Mouse (Mus musculus) monocyte, adult 2 months (primary cell): ENCODE measurements around the gene Nek6.
A peak's percentile ranks its signal among the peaks of the same experiment; 100 is the strongest.

Source experiments
- DNase-seq, 2 experiments: peaks; one replicate each; pipeline ENCODE4 v3.0.0; 2022; ENCODE audit warnings: low spot score in 2 of 2, low read depth in 1 of 2

The Nek6 gene

DNA sequence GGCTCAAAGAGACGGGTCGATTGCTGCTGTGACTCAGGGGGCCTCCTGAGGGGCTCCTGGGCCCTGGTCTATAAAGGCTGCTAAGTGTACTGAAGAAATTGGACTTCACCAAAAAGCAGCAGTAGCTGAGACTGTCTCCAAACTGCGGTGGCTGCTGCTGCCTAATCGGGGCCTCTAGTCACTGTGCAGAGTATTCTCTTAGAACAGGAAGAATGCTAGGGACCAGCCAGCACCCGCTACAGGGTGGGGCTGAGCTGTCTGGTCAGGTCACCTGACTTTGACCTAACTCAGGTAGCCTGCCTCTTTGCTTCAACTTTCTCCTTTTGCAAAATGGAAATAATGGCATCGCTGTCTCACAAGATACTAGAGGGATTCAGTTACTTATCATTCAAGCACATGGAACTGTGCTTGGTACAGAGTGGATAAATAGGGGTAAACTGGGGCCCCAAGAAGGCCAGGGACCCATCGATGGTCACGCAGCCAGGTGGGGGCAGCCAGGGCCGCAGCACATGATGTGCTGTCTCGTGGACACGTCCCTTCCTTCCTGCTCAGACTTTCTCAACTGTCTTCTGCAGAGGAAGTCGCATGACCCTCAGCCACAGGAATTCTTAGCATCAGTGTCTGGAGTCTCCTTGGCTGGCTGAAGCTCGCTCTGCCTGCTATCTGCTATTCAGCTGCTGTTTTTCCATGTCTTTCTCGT lies 24.2 kb downstream of the Nek6 start:
- no peak for DNase-seq

DNA sequence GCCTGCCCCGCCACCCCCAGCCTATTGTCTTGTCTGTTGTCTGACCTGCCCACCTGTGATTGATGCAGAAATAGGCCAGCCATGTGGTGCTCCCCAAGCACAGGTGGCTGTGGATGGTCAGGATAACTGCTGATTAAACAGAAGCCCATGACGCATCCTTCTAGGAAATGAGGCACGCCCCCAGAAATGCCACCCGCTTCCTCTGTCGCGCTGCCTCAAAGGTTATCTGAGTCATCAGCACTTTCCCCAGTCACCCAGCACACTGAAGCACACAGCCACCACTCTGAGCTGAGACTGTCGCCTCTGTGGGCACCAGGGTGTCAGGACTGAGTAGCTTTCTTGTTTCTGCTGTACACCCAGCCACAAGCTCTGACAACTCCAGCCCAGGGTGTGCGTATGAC lies 24.9 kb downstream of the Nek6 start:
- DNase-seq, result peak; percentile 54 to 63

DNA sequence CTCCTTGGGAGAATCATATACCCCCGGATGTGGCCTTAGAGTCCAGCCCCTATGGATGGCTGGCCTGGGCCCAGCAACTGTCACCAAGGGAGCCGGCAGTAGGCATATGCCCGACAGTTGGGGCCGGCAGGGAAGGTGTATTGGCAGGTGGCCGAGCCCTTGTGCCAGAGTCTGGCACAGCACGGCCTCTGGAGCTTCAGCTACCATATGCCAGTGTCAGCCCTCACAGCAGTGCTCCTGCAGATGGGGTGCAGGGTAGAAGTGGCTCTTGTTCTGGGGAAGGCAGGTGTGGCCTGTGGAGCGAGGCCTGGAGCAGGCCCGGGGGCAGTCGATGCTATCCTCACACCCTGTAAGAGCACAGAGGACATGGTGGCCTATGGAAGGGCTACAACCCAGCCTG lies 28.2 kb downstream of the Nek6 start:
- no peak for DNase-seq

DNA sequence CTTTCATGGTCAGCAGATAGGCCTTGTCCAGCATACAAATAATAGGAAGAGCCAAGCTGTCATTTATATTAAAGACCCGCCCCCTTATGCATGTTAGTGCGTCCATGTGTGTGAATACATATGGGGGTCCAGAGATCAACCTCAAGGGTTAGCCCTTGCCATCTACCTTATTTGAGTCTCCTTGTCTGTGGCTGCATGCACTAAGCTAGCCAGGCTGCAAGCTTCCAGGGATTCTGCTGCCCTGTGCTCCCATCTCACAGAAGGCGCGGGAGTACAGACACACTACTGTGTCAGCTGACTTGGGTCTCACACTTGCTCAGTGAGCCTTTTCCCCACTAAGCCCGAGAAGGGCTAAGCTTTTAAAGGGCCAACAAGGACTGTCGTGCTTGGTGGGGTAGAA lies 29.2 kb downstream of the Nek6 start:
- no peak for DNase-seq

DNA sequence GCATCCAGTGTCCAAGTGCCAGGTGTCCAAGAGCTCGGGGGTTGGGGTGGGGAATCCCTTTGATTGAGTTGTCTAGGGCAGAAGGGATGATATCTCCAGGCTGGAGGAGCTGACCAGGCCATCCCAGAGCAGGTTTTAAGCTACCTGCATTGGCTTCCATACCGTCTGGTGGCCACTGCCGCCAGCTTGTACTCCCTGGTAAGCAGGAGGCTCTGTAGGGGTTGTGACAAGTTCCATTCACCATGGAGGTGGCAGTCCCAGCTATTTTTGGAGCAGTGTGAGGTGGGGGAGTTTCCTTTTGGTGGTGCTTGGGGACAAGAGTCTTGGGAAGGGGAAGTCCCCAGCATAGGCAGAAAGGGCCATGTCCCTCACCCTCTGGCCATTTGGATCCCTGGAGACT lies 29.7 kb downstream of the Nek6 start:
- DNase-seq, result no peak

DNA sequence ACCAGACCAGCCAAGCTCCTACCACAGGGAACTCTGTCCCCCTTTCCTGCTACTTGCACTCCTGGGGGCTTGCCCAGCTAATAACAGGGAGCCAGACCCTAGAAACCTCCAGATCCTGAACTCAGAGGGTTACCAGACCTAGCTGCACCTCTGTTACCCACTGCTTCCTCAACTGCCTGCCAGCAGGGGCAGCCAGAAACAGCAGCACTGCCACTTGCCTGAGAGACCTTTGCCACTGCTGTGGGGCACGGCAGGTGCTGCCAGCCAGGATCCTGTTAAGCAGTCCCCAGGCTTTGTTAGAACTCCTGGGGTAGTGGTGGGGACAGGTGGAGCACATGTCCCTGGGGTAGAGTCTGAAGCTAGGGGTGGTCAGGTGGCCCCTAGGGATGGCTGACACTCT lies 30.1 kb downstream of the Nek6 start:
- DNase-seq, result no peak

DNA sequence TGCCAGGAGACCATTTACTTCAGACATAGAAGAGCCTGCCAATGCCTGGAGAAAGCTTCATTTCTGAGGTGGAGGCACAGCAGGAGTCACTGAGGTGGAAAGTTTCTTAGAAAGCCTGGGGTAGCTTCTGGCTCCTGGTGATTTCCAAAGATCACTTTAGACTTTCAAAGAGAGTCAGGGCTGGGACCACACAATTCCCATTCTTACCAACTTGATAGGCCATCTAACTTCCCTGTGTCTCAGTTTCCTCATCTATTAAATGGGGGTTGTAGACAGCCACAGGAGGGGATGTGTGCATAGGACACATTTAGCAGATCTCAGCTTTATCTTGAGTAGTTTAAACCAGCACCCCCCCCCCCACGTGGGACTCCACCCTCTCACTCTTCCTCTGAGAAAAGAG lies 30.9 kb downstream of the Nek6 start:
- no peak for DNase-seq

DNA sequence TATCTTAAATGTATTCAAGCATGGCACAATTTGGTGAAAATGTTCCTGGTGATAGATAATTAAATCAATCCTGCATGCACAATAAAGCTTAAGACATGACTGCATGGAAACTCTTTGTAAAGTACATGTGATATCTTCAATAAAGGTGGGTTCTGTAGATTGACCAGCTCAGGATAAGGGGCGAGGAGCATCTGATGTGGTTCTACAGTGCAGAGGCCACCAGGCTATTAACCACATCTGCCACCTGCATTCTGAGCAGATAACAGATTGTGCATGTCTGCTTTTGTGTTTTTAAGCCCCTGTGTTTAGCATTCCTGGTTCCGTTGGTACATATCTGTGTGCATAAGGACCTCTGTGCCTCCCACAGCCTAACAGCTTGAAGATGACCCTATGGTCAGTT lies 31.7 kb downstream of the Nek6 start:
- DNase-seq, result no peak

DNA sequence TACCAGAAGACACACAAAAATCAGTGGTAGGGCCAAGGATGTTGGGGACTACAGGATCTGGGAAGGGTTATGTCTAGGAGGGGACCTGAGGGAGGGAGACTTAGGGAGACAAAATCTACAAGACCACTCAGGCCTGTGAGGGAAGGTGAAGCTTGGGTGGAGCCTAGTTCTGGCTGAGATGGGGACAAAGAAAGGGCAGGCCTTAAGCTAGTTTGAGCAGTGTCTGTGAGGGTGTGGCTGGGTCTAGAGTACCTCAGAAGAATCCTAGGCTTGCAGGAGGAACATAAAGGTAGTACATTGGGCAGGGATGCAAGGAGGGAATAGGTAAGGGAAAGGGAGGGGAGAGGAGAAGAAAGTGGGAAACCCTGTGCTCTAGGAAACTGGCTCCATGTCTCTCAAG lies 32.9 kb downstream of the Nek6 start:
- DNase-seq, result no peak

DNA sequence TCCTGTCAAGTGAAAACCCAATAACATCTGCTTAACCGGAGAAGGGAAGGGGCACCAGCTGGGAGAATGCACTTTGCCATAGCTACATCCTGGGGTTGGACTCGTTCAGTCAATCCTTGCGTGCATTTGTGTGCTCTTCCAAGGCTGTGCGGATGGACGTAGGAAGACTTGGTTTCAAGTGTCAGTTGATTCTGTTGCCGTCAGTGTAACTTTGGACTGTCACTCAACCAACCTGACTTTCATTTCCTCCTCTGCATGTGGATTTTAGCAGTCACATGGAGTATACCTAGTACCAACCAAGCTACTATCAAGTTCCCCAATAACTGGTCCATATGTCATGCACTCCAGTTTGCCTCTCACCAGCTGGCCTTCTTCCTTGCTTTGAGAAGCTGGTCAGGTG lies 33.5 kb downstream of the Nek6 start:
- no peak for DNase-seq

DNA sequence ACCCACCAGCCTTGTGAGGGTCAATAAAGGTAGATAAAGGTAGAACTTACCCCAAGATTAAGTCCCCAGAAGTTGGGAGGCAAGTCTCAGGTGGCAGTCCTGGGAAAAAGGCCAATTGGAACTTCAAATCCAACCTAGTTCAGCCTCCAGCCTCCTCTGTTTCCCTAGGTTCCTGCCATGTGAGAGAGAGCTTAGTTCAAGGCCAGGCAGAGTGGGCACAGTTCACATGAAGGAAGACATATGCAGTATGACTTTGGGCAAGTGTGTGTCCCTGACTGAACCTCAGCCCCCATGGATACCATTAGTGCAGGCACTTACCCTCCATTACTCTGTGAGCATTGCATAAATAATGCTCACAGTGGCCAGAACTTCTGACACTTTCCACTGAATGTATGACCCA lies 34.3 kb downstream of the Nek6 start:
- no peak for DNase-seq

DNA sequence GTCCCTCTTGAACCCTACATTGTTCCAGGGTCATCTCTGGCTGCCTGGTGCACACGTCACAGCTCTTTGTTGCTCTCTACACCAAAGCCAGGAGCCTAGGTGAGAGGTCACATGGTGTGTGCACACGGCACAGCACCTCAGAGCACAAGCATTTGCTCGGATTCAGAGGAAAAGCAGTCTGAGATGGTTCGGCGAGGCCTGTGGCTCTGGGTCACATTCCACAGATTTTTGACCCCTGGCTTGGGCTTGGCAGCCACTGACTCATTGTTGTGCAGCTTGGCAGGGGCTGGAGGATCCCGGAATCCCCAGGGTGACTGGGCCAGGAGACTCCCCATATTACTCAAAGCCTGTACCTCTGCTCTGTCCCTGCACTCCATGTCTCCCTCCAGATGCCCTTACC lies 34.8 kb downstream of the Nek6 start:
- no peak for DNase-seq

DNA sequence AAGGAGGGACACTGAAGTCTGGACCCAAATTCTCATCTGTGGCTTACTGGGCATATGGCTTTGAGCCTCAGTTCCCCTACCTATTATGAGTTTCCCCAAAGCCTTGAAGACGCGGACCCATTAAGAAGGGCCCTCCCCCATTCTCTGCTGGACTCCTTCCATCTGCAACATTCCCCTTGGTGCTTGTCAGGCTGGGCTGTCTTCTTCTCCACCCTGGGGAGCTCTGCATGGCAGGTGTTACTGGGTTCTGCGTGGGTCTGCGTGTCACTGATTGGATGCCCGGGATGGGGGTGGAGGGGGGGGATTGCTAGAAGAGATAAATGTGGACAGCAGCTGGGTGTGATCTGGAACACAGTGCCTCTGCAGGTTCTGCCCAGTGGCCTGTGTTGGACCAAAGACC lies 35.3 kb downstream of the Nek6 start:
- no peak for DNase-seq

DNA sequence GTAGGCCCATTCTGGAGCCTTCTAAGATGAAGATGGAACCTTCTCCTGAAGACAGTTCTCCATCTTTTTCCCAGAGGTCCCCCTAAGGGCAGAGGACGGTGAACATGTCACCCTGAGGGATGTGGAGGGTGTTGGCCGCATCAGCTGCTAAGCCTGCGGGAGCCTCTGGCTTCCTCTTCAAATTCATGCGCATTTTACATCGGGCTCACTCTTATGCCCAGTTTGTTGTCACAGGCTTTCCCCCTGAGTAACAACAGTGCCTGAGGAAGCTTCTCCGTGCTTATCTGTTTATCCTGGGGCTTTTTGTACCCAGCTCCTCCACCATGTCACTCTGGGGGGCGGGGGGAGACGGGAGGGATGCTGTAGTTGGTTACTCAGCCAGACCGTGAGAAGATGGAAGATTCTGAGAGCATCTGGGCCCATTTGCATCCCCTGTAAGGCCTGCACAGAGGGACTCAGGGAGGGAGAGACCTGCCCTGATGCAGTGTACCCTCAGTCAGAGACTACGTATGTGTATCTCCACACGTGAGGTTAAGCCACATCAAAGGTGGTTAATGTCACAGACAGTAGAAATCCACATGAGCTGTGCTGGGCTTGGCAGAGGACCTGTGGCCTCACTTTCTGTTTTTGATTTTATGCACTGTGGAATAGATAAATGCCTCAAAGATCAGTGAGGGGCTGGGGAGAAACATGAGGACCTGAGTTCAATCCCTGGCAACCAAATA lies 36.5 kb downstream of the Nek6 start:
- no peak for DNase-seq

DNA sequence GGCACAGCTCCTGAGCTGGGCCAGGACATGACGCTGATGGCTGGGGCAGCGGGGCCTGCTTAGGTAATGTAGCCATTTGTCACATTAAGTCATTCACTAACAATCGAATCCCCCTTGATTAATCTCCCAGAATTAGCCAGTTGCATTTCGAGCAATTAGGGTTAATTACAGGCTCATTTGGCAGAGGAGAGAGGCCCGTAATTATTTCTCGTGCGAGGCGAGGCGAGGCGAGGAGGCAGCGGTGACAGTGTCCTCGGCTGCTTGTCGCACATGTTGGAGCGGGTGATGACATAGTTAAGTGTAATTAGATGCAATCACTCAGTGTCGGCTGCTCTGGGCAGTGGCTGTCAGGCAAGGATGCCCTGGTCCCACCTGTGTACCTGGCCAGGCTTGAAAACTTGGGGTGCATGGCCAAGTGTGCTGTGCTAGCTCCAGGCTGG lies 40.6 kb downstream of the Nek6 start:
- DNase-seq, result no peak

DNA sequence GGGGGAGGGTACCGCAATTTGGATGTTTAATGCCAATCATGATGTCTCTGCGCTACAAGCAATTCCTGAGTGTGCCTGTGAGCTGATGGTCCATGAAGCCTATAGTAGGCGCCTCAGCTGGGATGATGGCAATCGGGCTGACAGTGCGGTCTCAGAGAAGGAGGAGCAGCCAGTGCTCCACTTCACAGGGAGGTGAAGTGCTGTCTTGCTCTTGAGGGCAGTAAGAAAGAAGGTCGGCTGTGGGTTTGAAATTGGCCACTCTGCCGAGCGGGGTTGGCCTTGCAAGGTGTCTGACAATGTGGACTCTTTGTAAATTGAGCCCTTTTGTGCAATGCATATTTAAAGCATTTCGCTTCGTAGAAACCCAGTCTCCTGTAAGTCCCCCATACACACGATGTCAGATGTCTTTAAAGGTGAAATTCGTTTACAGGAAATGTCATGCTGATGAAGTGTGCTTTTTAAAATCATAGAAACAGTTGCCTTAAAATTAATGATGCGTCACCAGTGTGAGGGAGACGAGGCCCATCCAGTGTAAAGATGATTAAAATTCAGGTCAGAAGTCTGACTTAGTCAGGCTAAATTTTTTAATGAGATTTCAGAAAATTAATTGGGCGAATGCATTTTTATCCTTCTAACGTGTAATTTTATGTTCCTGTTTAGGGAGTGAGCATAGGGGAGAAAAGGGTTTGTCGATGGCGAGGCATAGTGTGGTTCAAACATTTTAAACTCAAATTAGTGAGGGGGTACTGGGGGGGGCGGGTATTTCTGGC lies 43.0 kb downstream of the Nek6 start:
- DNase-seq, result no peak

DNA sequence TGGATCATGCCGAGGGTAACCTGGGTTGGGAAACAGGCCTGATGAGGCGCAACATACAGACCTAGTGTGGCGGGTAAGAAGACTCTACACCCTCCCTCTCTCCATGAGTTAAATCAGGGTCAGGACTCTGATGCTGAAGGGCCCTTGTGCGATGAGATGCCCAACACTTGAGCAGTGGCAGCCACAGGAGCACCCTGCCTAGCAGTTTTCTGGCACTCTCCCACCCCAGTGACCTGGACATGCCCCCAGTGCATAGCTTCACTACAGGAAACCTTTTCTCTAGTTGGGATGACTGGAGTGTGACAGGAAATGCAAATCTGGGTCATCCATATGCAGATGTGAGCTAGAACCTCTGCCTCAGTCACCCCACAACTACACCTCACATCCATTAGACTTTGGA lies 44.2 kb downstream of the Nek6 start:
- no peak for DNase-seq

DNA sequence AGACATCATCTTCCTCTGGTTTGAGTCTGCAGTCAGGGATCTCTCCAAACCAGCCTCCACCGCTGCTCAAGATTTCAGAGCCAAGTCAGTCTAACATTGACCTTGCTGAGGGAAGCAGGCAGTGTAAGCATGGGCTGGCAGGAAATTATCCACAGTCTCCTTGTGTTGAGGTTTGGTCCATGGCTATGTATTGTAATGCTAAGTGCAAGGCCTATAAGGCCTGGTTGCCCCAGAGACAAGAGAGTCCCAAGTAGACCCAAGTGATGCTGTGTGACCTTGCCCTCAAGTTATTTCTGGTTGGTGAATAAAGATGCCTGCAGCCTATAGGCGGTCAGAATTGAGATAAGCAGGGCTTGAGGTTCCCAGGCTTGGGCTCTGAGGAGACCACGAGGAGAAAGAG lies 45.3 kb downstream of the Nek6 start:
- no peak for DNase-seq

DNA sequence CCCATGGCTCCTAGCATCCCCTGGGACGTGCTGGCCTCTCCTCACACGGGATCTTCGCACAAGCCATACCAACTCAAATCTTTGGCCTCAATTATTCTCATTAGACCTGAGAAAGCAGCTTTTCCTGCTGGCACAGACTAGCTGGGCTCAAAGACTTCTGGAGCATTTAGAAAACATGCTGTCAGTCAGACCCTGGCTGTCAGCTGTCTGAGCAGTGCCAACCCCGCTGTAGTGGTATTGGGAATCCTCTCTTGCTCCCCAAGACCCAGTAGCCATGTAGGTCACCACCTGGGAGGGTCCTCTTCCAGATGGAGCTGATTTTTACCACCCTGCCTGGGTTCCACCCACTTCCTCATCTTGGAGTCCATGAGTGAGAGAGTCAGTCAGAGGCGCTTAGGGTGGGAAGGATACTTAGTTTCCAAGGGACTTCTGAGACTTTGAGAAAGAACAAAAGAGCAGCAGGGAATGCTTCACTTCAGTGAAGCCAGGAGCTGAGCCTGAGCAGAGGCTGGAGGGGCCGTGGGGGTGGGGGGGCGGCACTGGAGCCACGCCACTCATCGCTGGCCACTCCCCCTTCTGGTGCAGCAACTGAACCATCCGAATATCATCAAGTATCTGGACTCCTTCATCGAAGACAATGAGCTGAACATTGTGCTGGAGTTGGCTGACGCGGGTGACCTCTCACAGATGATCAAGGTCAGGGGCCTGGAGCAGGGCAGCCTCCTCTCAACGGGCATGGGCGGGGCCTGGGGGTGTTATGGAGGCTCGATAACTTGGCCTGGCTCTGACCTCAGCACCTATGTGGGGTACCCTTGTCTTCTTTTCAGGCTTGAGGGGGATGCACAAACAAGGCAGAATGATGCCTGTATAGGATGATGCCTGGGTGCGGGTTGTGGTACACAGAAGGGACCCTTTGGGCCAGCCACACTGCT lies 49.1 kb downstream of the Nek6 start:
- no peak for DNase-seq

DNA sequence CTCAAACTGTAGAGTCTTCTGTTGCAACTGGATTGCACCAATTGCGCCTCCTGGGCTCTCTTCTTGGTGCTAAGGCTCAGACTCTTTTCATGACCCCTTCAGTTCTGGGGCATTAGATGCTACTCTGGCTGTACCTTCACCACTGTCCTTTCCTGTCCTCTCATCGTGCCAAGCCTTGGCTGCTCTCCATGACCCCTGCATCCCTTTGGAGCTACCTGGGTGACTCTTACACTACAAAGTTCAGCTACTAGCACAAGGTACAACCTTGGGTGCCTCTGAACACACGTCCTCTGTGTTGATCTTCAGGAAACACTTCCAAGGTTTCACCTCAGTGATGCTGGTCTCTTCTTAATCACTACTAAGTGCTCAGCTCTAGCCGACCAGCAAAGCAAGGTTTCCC lies 51.2 kb downstream of the Nek6 start:
- no peak for DNase-seq

DNA sequence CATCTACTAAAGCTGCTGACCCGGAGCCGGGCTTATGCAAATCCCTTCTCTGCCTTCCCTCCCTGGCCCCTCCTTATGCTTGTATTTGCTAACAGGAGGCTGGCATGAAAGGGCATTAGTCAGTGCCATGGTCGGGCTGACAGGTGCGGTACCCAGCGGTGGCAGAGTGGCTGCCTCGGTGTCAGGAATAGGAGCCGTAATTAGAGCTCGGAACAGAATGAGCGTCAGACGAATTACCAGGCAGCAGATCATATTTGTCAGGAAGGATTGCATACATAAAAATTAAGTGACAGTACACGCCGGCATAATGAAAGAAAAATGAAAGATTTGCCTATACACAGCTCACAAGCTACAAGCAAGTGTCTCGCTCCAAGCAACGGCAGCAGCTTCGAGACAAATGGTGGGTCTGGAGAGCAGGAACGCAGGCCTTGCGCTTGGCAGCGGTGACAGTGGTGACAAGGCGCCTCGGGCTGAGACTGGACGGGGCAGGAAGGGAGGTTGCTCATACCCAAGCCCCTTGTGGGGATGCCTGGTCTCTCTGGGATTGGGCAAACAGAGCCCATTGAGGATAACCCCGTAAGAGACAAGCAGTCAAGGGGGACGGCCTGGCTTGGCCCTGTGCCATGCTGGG lies 60.6 kb downstream of the Nek6 start:
- DNase-seq, result no peak
